Mouse (Mus musculus) megakaryocyte, embryonic 14.5 days (primary cell): ENCODE data around the gene Pkn1. TPM values are rescaled to one million over a fixed set of nuclear protein-coding genes. Genes with fewer than 3 reads are reported as not detected.

Experiments
- H3K27me3 ChIP-seq: replicated peaks from 2 replicates; pipeline ENCODE3; 2012; ENCODE audit warnings: inconsistent platforms
- H3K36me3 ChIP-seq: replicated peaks from 2 replicates; pipeline ENCODE3; 2012; ENCODE audit warnings: low read length, inconsistent platforms, mixed read lengths
- H3K4me1 ChIP-seq: 2 replicates; pipeline ENCODE4 v1.6.1; 2012; ENCODE audit warnings: inconsistent platforms
- H3K4me3 ChIP-seq: replicated peaks from 2 replicates; pipeline ENCODE3; 2012; ENCODE audit warnings: moderate library complexity, mild to moderate bottlenecking, inconsistent platforms
- H3K9me3 ChIP-seq: 2 replicates; pipeline ENCODE4 v1.6.1; 2012; ENCODE audit warnings: inconsistent platforms
- FLI1 ChIP-seq: IDR thresholded peaks from 2 replicates; pipeline ENCODE4 v1.6.1; 2012; ENCODE audit warnings: low read length, inconsistent platforms, mixed read lengths
- GATA1 ChIP-seq: IDR thresholded peaks from 3 replicates; pipeline ENCODE4 v1.6.1; 2012; ENCODE audit warnings: mixed read lengths, low read length, inconsistent platforms, borderline replicate concordance
- polyA plus RNA-seq: library from polyadenylated mRNA; stranded (reverse); fragments of >175 nt; gene quantifications from 2 replicates; pipeline ENCODE4 v1.2.3, GENCODE M21; 2012; ENCODE audit warnings: low replicate concordance; ENCODE audit not compliant: insufficient read depth

Pkn1 gene
- polyA plus RNA-seq, 1 experiment = 73.0 TPM

DNA sequence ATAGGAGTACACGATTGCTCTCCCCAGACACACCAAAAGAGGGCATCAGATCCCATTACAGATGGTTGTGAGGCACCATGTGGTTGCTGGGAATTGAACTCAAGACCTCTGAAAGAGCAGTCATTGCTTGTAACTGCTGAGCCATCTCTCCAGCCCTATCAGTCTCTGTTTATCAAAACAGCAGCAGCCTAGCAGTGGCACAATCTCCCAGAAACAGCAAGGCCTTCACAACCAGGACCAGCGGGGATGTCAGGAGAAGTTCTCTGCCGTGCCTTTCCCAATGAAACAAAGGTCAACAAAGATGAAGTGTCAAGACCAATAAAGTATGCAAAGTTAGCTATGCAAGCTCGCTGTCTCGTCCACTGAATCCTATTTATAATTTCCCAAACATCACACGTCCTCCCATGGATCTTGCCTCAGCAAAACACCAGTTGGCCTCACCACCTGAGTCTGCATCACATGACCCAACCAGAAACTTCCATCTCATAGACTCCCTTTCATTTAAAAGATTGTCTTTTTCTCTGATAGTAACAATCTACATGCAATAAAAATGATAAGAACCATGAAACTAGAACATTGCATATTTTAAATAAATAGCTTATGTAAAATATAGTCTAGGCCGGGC lies 66.8 kb downstream of the Pkn1 start:
- H3K4me1 ChIP-seq = no peaks in the 10 kb centered on the region
- peaks cover 8% of the 10 kb centered on the region for H3K27me3 ChIP-seq
- H3K36me3 ChIP-seq = no peaks in the 10 kb centered on the region
- no peak overlapping the region for H3K4me3 ChIP-seq
- TF ChIP-seq FLI1 (no peak), GATA1 (no peak)
- peaks cover 8% of the 10 kb centered on the region for H3K9me3 ChIP-seq

DNA sequence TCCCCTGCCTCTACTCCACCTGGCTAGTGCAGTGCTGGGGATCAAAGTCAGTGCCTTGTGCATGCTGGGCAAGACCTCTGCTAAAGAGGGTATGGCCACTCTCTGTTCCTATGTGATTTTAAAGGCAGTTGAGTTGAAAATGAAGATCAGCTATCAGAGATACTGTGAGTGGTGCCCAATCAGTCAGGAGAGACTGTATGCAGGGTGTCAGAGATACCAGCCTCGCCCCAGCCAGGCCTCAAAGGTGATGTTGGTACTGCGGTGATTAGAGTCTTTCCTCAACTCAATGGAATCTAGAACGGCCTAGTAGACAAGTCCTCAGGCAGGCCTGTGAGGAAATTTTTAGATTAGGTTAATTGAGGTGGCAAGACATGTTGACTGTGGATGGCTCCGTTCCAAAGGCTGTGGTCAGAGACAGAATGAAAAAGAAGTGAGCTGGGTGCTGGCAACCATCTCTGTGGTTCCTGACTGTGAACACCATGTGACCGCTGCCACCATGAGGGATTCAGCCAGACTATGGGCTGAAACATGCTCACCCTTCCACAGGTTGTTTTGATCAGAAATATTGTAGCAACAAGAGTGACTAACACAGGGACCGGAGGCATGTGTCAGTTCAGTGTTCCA lies 73.2 kb downstream of the Pkn1 start:
- H3K9me3 ChIP-seq = no peaks in the 10 kb centered on the region
- H3K36me3 ChIP-seq = no peaks in the 10 kb centered on the region
- H3K27me3 ChIP-seq = peaks cover 6% of the 10 kb centered on the region
- peaks cover 24% of the 10 kb centered on the region for H3K4me1 ChIP-seq
- TF ChIP-seq FLI1 = no peak
- no peak for TF ChIP-seq GATA1
- no peak overlapping the region for H3K4me3 ChIP-seq

- H3K4me3 ChIP-seq = no peak overlapping the region
- no peaks in the 10 kb centered on the region for H3K9me3 ChIP-seq
- peaks cover 12% of the 10 kb centered on the region for H3K27me3 ChIP-seq
- no peaks in the 10 kb centered on the region for H3K36me3 ChIP-seq
- H3K4me1 ChIP-seq = peaks cover 24% of the 10 kb centered on the region
- TF ChIP-seq FLI1 (no peak), GATA1 (no peak)
Observed at GRCm38 (mm10) chr8:83624739-83625138, 74.2 kb downstream of the Pkn1 start.

DNA sequence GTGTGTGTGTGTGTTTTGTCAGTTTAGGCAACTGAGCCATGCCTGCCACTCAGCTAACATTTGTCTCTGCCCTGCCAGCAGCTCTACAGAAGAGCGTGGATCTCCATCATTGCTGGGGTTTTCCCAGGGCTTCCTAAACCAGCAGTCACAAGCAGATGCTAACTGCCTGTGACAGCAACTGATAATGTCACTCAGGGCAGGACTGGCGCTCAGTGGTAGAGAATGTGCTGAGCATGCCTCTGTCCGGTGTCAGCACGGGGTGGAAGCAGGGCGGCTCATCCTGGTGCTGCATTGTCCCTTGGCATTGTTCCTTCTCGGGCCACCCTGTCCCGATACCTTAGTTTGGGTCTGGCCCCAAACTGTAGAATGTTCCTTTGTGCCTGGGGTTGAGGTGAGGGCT lies 75.4 kb downstream of the Pkn1 start:
- TF ChIP-seq GATA1 (no peak), FLI1 (no peak)
- Histone ChIP-seq H3K27me3 (peaks cover 15% of the 10 kb centered on the region), H3K4me1 (peaks cover 24% of the 10 kb centered on the region), H3K9me3 (no peaks in the 10 kb centered on the region), H3K36me3 (no peaks in the 10 kb centered on the region), H3K4me3 (no peak overlapping the region)

DNA sequence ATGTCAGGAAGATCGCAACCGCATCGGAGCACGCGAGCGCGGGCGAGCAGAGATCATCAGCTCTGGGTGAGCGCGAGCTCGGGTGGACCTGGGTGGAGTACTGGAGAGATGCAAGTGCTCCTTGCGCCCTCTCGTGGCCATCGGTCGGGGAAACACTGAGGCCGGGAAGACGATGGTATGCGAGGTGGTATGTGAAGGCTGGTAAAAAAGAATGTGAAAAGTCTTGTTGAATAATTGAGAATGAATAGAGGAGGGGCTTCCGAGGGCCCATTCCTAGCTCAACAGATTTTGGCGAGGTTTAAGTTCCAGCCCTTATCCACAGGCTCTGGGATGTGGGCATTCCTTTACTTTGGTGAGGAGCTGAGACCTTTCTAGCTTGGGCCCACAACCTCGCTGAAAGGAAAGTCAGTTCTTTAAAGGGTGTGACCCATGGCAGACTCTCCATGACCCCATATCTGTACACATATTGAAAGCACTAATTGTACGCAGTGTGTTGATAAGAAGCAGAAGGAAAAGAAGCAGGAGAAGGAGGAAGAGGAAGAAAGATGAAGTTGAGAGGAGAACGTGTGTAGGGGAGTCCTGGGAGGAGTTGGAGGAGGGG lies 76.5 kb downstream of the Pkn1 start:
- H3K4me1 ChIP-seq = peaks cover 24% of the 10 kb centered on the region
- no peaks in the 10 kb centered on the region for H3K36me3 ChIP-seq

GRCm38 (mm10) chr8:83621691-83622388 lies 77.1 kb downstream of the Pkn1 start:
- Histone ChIP-seq H3K4me1 (peaks cover 24% of the 10 kb centered on the region), H3K4me3 (peak overlapping the region; percentile 90), H3K9me3 (no peaks in the 10 kb centered on the region), H3K36me3 (no peaks in the 10 kb centered on the region), H3K27me3 (peaks cover 13% of the 10 kb centered on the region)
- TF ChIP-seq FLI1 (no peak), GATA1 (no peak)

More for the DNA sequence above, 76.5 kb downstream of the Pkn1 start:
- H3K9me3 ChIP-seq = no peaks in the 10 kb centered on the region
- H3K27me3 ChIP-seq = peaks cover 15% of the 10 kb centered on the region
- peak overlapping the region; percentile 90 for H3K4me3 ChIP-seq
- TF ChIP-seq GATA1 (no peak), FLI1 (no peak)

DNA sequence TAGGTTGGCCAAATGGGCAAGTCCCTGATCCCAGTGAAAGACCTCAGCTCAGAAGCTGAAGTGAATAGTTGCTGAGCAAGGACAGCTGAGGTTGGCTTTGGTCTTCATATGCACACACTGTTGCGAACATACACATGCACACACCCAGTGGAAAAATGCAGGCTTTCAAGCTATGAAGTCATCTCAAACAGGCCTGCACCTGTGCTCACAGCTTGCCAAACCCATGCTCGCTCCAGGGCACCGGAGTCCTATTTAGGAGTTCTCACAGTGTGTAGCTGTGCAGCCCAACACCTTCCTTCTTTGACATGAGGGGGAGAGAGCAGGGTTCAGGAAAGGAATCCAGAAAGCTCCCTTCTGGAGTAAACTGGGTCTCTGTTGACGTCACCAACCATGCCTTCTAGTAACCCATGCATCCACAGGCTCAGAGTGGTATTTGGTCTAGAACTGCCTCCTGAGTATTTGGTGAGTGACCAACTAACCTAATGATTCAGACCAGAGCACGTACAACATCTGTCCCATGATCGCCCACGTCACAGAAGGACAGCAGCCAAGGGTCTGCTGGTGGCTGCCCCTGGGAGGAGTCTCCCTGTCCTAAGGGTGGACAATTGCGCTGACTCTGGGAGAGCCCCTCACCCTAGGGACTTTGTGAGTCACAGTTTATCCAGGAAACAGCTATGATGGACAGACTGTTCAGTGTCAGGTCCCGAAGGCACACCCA lies 79.3 kb downstream of the Pkn1 start:
- TF ChIP-seq FLI1 (no peak), GATA1 (no peak)

DNA sequence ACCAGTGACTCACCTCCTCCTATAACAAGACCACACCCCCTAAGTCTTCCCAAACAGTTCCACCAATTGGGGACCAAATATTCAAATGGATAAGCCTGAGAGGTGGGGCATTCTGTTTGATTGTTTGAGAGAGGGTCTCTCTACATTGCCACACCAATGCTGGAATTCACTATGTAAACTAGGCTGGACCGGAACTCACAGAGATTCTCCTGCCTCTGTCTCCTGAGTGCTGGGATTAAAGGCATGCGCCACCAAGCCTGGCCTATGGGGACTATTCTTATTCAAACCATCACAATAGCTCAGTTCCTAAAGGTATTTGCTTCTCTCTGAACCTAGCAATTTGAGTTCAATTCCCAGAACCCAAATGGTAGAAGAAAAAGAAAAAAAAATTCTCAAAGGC lies 80.4 kb downstream of the Pkn1 start:
- no peaks in the 10 kb centered on the region for H3K9me3 ChIP-seq
- peaks cover 11% of the 10 kb centered on the region for H3K4me1 ChIP-seq
- peaks cover 10% of the 10 kb centered on the region for H3K27me3 ChIP-seq
- H3K36me3 ChIP-seq = peaks cover 9% of the 10 kb centered on the region
- no peak overlapping the region for H3K4me3 ChIP-seq
- TF ChIP-seq FLI1 (no peak), GATA1 (no peak)

More for the DNA sequence above, 79.3 kb downstream of the Pkn1 start:
- peaks cover 13% of the 10 kb centered on the region for H3K27me3 ChIP-seq
- H3K4me3 ChIP-seq = no peak overlapping the region
- H3K36me3 ChIP-seq = no peaks in the 10 kb centered on the region
- peaks cover 15% of the 10 kb centered on the region for H3K4me1 ChIP-seq
- H3K9me3 ChIP-seq = no peaks in the 10 kb centered on the region

- Histone ChIP-seq H3K9me3 (no peaks in the 10 kb centered on the region), H3K4me3 (no peak overlapping the region), H3K36me3 (peaks cover 23% of the 10 kb centered on the region), H3K4me1 (peaks cover 6% of the 10 kb centered on the region), H3K27me3 (peaks cover 9% of the 10 kb centered on the region)
- TF ChIP-seq FLI1 = no peak
- no peak for TF ChIP-seq GATA1
Observed at GRCm38 (mm10) chr8:83617111-83617510, 81.9 kb downstream of the Pkn1 start.
